Mouse (Mus musculus): ENCODE data around the gene Tmem159.
A peak's percentile ranks its signal among the peaks of the same experiment; 100 is the strongest.

Gene Tmem159

DNA sequence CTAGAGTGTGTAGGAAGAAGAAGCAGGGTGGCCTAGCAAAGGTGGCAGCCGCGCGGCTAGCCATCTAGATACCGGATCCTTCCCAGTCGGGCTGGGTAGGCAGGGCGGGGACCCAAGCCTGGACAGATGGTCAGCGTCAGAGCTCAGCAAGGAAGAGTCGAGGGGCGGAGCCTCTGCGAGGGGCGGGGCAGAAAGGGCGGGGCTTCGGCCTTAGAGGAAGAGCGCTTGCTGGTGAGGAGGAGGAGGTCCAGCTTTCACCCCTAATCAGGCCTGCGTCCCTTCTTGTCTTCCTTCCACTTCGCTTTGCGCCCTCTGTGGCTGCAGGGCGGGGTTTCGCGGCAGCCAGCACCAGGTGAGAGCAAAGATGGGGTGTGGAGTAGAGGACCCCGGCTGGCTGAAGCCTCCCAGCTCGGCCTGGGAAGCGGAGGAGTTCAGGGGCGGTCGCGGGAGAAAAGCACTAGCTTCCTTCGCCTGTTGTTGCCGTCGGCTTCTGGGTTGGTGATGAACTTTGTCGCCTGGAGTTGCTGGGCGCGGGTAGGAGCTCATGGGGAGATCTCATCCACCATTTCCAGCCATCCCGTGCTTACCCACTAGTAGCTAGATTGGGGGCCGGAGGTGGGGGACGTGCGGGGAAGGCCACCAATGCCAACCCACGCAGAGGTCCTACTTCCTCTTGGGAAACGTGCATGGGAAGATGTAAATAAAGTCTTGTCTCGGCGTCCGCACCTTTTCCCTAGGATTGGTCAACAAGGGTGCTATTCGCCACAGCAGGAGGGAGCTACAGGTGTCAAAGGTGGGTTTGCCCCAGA is at the start of gene Tmem159:
TSS of gene Tmem159 (plus strand) at position 190 of the 809 bp plus-strand sequence.
- peak; percentile 87 for DNase-seq (ENCODE audit: low spot score)

DNA sequence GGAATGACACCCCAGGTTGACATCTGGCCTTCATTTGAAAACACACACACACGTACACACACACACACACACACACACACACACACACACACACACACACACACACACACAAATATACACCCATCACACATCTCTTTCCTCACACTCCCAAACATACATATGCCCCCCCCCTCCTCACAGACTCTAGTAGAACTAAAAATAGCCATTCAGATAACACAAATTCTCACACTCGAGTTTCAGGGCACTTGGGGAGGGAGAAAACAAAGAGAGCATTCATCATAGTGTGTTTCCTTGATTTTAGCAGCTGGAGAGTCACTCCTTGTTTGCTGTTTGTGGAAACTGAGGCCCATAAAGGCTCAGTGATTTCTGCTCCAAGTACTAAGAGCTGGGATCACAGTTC is 48.1 kb upstream of the Tmem159 start:
- no peak for DNase-seq (ENCODE audit: low spot score)

GRCm38 (mm10) chr7:120055479-120055878 is 46.7 kb upstream of the Tmem159 start:
- DNase-seq (ENCODE audit: low spot score): no peak

DNA sequence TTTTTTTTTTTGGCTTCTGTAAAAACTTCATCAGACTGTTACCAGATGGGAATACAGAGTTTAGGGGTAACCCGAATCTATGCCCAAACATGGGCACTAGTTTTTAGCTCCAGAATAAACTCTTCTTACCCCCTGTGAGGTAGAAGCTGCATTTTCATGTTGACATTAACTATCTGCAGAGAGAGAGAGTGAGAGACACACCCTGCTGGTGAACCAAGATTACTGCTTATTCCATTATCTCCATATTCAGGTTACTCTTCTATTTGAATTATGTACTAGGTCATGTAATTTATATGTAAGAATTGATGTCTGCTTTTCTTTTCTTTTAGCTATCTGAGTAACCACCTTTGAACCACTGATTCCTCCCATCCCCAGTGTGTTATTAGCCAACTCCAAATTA is 38.1 kb upstream of the Tmem159 start:
- no peak for DNase-seq (ENCODE audit: low spot score)

DNA sequence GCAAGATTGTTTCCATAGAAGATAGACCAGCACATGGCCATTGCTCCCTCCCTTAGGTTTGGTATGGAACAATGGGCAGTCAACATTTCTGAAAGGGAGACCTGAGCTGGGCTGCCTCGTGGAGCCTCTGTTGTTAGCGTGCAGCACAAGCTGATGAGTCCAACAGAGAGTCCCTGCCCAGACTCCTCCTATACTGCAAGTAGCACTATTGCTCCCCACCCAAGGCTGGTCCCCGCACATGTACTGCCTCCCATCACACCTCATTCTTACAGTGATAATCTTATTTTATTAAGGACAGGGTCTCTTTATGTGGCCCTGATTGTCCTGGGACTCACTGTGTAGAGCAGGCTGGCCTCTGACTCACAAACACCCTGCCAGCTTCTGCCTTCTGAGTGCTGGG is 34.0 kb upstream of the Tmem159 start:
- no peak for DNase-seq (ENCODE audit: low spot score)

GRCm38 (mm10) chr7:120069164-120069563 is 33.0 kb upstream of the Tmem159 start:
- no peak for DNase-seq (ENCODE audit: low spot score)

GRCm38 (mm10) chr7:120080177-120080576 is 22.0 kb upstream of the Tmem159 start:
- no peak for DNase-seq (ENCODE audit: low spot score)

GRCm38 (mm10) chr7:120093033-120093432 is 9.1 kb upstream of the Tmem159 start:
- DNase-seq (ENCODE audit: low spot score): peak; percentile 9

DNA sequence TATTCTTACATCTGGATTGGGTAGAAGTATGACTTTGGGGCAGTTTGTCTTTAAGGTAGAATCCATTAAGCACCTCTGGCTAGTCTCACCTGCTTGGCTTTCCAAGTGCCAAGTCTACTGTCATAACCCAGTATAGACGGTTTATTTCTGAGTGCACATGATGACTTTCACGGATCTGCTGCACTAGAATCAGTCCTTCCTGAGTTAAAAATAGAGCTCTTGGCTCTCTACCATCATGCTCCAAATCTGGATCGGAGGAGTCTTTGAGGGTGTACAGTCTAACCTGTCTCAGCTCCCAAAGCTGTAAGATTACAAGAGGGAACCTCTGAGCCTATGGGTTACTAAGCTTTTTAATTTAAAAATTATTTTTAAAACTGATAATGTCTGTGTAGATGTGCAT is 7.9 kb upstream of the Tmem159 start:
- DNase-seq (ENCODE audit: low spot score): no peak

DNA sequence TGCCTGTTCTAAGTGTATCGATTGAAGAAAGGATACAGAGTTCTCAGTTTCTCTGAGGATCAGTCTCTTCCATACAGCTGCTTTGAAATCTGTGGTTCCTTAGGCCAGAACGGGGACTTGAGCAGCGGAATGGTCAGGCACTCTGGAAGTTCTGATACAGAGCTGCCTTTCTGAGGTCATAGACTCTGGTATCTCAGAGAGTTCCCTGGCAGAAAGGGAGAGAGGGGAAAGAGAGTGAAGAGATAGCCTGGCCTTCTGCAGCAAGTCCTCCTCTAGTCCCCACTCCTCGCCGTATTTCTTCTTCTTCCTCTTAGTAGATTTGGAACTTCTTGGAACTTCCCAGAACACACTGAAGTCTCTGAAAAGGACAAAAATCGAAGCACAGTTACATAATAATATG is 7.0 kb upstream of the Tmem159 start, which contains the start of gene Dnah3:
TSS of gene Dnah3 (minus strand) at position 101 of the 400 bp plus-strand sequence.
- no peak for DNase-seq (ENCODE audit: low spot score)

- peak; percentile 83 for DNase-seq (ENCODE audit: low spot score)
Measured at GRCm38 (mm10) chr7:120097845-120098244, 4.3 kb upstream of the Tmem159 start.

DNA sequence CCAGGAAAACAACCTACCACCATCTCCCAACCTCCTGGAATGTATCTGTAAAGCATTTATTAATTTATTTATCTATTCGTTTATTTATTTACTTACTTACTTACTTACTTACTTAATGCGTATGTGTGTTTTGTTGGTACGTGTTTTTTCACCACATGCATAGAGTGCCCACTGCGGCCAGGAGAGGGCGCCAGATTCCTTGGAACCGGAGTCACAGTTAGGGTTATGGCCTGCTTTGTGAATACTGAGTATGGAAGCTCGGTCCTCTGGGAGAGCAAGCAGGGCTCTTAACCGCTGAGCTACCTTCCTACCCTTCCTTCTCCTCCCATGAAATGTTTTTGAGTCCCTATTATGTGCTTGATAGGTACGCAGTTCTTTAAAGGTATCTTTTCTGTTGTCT is 3.8 kb upstream of the Tmem159 start:
- DNase-seq (ENCODE audit: low spot score): peak; percentile 86

DNA sequence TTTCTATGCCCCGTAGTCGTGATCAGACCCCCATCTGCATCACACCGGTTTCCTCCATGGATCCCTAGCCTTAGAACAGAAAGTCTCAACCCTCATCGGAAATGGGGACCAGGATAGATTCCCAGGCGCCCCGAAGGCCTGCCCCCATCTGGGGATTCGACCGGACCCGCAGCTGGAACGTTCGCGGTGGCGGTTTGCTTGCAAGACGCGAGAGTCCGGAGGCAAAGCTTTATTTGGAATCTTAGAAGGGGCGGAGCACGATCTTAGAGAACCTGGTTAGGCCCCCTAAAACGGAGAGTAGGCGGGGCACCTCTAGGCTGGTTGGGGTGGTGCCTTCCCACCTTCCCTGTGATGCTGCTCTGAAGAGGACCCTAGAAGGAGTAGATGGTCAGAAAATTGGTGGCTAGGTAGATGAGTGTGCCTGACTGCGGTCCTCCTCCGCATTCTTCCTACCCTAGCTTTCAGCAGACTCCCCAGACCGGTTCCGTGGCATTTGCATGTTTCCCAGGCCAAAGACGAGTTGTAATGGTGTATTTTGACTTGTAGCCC is 940 bp downstream of the Tmem159 start:
- peak; percentile 41 for DNase-seq (ENCODE audit: low spot score)

- DNase-seq (ENCODE audit: low spot score): peak; percentile 43
Measured at GRCm38 (mm10) chr7:120104975-120105374, 2.8 kb downstream of the Tmem159 start.

- DNase-seq (ENCODE audit: low spot score): no peak
Measured at GRCm38 (mm10) chr7:120106356-120106755, 4.2 kb downstream of the Tmem159 start.

- DNase-seq (ENCODE audit: low spot score): no peak
Measured at GRCm38 (mm10) chr7:120109676-120110075, 7.5 kb downstream of the Tmem159 start.

- no peak for DNase-seq (ENCODE audit: low spot score)
Measured at GRCm38 (mm10) chr7:120116976-120117375, 14.8 kb downstream of the Tmem159 start.

DNA sequence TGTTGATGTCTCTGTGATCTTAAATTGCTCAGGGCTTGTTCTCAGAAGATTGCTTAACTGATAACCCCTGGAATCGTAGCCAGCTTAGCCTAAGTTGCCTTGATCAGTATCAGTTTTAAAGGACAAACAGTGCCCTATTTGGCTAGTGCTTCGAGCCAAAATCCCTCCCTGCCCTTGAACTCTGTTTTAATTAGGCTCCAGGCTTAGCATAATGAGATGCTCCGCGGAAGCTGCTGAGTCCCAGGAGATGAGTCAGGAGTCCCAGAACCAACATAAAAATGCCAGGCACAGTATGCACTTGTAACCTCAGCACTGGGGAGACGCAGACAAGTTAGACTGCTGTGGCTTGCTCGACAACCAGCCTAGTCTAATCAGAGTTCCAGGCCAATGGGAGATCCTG is 15.4 kb downstream of the Tmem159 start:
- no peak for DNase-seq (ENCODE audit: low spot score)

DNA sequence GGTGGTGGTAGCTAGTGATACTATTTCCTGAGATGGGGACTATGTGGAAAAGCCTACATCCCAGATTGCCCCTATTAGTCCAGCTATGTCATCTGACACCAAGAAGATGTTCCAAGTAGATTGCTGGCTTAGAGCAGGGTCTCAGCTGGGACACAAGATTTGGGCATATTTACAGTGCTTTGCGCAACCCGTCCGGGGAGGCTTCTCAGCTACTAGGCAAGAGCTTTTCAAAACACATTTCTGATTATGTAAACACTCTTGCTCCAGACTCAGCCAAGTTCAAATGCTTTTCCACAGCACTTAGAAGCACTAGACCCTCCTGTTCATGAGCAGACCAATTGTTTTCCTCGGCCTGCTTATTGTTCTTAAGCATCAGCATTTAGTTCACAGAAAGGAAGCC is 21.6 kb downstream of the Tmem159 start:
- DNase-seq (ENCODE audit: low spot score): no peak

- peak; percentile 83 for DNase-seq (ENCODE audit: low spot score)
Measured at GRCm38 (mm10) chr7:120124844-120125243, 22.7 kb downstream of the Tmem159 start.

DNA sequence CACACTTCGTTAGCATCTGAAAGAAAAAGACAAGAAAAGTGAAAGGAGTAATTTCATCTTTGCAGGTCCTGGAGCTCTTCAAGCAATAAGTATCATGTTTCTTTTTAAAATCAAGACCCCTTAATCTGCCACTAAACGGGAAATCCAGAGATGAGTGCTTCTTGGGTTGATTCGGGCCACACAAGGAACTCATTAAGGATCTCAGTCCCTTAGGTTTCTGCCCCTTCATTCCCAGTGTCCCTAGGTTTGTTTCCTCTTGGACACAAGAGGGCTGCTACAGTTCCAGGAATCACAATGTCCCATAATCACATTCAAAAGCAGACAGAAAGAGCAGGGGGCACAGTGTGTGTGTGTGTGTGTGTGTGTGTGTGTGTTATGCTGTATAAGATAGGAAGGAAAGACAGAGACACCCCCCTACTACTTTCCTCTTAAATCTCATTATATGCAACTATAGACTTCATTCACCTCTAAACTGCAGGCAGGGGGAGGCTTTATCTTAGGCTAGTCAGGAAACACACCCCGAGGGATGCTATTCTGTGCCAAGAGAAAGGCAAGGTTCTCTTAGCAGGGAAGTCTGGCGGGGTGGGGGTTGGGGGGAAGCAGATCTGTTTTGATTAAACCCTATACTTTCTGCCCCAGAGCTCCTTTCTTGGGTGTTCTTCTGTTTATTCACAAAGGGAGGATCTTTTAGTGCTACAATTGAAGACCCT is 25.0 kb downstream of the Tmem159 start:
- peak; percentile 57 for DNase-seq (ENCODE audit: low spot score)

- DNase-seq (ENCODE audit: low spot score): peak; percentile 49
Measured at GRCm38 (mm10) chr7:120127686-120128059, 25.5 kb downstream of the Tmem159 start.

DNA sequence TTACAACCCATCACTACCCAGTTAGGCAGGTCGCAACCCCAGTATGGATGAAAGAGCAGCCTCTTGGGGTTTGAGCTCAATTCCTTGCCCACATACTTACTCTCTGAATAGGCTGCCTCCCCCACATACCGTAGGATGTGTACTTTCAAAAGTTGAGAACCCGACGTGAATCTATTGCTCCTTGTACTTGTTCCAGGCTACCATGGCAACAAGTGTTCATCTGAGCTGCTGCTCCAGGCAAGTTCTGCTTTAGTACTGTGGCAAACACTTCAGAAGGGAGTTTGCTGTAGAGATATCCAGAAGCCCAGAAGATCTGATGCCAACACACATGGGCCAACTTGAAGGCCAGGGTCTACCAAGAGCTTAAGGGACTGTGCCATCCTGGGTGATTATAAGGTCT is 26.8 kb downstream of the Tmem159 start:
- DNase-seq (ENCODE audit: low spot score): no peak

Data from embryo, embryonic 10 days (tissue).